Mouse (Mus musculus) gastrocnemius, postnatal 4 days (tissue): ENCODE results near the gene Rnf115. TPM values are rescaled to one million over a fixed set of nuclear protein-coding genes. Genes with fewer than 3 reads are reported as not detected.
"Not testable (repeated sequence)": the region's sequence is repeated elsewhere in the genome, so short reads cannot be mapped to it uniquely, and the experiment has no call there.

Source experiments
- DNase-seq, 2 experiments: peaks; one replicate each; pipeline ENCODE4 v3.0.0; 2021 to 2022; ENCODE audit warnings: low spot score in 2 of 2, mixed read lengths in 2 of 2
- total RNA-seq, 2 experiments: library from RNA; stranded (reverse); gene quantifications; 2 replicates each; pipeline ENCODE4 v1.2.3; 2021

Gene Rnf115
- total RNA-seq, 2 experiments from 2014 or later, result 45.1 to 50.6 TPM

DNA sequence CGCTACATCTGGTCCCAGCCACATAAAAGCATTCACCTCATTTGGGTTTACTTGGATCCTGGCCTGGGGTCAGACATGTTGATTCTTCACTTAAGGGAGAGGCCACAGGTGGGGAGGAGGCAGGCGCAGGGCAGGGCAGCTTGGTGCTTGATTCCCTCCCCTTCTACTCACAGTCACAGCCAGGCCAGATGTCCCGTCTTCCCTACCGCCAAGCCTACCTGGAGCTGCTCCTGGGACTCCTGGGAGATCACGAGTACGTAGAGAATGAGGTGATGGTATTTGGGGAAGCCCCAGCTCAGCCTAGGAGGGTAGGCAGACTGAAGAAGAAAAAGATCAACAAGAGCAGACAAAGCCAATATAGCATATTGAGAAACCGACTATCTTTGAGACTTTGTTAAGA is 20.5 kb upstream of the Rnf115 start:
- DNase-seq, result no peak

DNA sequence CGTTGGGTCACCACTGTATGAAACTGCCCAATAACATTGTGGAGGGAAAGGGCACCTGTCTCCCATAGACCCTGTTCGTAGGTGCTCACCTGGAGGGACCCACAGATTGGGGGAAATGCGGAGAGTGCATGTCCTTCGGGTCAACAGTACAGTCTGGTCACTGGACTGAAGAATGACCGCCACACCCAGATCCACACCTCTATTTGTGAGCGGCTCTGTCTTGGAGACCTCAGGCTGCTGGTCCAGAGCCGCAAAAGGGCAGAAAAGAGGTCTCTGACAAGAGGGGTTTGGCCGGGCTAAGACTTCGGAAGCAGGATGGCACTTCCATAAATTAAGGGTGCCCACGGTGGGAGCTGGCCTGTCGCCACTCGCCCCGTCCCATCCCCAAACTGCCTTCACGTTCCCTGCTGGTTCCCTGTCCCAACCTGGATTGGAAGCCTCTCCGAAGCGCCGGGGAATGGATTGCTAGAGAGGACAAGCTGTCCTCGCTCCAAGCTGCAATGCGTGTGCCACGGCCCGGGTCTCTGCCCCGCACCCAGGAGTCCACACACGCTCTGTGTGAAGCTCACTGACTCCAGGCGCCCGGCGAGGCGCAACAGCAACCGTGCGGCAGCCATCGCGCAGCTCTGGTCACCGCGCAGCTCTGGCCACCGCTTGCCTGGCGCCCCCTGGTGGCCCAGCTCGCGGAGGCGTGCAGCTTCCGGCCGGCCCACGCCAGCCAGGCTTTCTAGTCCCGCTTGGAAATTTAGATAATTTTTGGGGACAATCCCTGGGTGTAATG is 19.4 kb upstream of the Rnf115 start, which contains the start of gene Nudt17:
Nudt17 (minus strand) TSS at position 660 of the 781 bp plus-strand sequence.
- DNase-seq, result peak; percentile 82 to 86

DNA sequence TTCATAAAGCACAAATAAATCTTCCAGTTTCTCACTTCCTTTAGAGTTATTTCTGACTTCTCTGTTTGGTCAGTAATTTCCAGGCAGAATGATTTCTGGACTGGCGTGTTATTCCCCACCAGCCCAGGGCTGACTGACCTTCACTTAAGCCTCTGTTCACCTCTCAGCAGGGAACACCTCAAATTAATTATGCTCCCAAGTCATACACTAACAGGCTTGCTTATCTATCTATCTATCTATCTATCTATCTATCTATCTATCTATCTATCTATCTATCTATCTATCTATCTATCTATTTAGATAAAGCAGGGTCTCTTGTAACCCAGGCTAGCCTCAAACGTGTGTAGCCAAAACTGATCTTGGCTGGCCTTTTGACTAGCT is 18.8 kb upstream of the Rnf115 start:
- DNase-seq, result no peak

DNA sequence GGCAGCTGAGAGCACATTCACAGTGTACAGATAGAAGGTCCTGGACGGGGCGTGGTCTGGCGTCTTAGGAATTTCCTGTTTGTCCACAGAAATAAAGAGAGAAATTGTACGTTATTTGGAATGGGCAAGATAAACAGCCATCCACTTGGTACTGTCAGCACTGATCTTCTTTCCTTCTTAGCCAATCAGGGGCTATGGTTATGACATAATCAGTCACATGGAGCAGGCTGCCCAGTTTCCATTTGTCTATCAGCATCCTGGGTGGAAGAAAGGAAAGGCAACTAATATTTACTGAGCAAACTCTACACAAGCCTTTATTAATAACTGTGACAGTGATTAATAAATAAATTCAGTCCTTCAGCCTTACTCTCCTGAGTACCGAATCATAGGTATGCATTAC is 13.2 kb upstream of the Rnf115 start:
- DNase-seq, result no peak

DNA sequence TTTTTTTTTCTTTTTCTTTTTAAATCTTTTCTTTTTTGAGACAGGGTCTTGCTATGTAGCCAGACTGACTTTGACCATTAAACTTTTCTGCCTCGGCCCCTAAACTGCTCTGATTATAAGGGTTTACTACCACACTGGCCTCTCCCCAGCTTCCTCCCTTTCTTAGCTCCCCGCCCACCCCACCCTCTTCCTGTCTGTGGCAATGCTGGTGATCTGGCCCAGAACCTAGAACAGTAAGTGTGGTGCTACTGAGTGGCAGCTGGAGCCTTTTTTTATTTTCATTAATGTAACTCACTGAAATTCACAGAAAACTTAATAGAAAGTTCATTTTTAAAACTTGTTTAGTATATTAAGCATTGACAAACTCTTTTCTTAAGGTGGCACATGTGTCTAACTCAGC is 11.6 kb upstream of the Rnf115 start:
- no peak for DNase-seq

DNA sequence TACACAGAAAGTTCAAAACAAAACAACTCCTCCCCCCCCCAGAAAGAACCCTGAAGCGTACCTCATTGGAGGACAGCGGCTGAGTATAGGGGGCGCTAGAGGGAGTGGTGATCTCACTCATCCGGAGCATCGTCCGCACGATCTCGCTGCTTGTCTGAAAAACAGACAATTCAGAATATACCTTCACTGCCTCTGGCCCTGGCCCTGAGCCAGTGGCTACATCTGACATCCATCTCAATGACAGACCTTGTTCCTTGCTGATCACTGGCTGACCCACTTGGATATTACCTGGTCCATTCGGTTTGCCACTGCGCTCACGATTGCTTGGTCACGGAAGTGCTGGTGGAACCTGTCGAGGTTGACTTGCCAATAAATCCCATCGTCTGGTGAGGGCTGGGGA is 8.3 kb upstream of the Rnf115 start:
- DNase-seq, result peak in 1 of 2 experiments; percentile 47

DNA sequence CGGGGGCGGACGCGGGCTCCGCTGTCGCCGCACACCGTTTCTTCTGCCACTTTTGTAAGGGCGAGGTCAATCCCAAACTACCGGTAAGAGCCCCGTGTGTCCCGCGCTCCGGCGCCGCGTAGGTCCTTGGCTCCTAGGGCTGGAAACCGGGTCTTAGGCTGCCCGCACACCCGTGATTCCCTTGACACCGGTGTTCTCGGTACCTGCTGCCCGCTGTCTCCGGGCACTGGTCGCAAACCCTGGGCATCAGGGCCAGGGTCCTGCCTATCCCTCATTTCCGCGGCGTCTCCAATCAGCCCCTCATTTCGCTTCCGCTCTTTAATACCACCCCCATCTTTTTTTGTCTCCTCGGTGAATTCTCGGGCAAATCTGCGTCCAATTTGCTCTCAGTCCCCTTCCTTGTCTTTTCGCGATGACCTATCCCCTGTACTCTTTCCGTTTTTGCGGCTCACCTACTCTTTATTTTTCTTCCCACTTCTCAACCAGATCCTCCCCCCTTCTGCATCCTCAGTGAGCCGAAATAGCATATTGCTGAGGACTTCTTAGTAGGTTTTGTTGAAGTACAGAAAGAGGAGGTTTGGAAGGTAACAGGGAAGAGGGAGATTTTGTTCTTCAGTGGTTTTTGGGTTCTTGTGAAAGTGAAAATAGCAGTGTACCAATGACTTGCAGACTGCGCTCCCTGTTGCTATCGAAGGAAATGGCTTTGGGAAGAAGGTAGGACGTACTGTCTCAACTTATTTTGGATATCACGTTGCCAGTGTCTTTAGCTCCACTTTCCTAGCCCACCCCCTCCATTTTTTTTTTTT is 567 bp downstream of the Rnf115 start:
- DNase-seq, result no peak

DNA sequence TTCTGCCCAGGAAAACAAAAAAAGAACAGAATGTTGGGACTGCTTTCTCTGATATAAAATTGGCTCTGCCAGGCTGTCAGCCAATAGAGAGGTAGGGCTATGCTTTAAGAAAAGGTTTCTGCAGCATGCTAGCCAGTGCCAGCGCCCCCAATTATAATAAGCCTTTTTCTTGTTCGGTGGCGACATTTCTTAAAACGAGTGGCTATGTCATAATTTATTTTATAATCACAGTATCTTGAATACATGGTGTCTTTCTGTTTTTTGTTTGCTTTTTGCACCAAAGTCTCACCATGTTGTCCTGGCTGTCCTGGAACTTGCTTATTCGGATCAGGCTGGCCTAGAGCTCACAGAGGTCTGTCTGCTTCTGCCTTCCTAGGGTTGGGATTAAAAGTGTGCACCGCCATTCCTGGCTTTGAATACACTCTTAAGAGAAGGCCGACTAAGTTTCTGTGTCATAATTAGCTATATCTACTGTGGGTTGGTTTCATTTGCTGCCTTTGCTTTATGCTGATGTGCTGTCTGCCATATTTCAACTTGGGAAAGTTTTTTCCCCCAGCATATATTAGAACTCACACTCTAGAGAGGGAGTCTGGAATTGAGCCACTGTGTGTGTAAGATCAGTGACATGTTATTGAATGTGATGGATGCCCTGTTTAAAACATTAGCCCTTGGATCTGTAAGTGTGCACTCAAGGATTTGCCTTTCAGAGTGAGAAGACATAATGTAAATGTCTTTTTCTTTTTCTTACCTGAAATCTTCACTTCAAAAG is 1.4 kb downstream of the Rnf115 start:
- no peak for DNase-seq

DNA sequence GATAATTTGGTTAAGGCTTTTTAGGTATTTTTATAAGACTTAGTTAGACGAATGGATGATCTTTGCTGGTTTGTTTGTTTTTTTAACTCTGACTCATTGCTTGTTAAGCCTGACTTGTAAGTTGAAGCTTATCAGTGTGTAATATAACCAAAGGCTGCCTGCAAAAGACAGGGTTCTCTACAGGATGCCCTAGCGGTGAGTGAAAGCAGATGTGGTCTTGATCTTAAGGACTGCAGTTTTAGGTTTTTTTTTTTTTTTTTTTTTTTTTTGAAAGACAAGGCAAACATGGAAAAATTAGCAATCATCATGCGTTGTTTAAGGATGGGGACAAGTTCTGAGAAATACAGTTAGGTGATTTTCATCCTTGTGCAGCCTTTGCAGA is 1.9 kb downstream of the Rnf115 start:
- no peak for DNase-seq

DNA sequence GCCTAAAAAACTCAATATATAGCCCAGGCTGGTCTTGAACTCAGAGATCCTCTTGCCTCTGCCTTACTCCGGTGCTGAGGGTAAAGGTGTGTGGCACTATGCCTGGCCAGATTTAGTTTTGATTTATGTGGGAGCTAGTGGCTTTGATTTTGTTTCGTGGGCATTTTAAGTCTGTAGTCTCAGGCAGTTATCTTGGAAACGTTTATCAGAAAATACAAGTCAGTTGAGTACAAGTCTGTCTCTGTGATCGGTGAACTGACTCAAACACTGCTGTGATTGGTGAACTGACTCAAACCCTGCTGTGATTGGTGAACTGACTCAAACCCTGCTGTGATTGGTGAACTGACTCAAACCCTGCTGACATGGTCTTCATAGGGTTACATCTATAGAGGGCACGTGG is 3.3 kb downstream of the Rnf115 start:
- no peak for DNase-seq

DNA sequence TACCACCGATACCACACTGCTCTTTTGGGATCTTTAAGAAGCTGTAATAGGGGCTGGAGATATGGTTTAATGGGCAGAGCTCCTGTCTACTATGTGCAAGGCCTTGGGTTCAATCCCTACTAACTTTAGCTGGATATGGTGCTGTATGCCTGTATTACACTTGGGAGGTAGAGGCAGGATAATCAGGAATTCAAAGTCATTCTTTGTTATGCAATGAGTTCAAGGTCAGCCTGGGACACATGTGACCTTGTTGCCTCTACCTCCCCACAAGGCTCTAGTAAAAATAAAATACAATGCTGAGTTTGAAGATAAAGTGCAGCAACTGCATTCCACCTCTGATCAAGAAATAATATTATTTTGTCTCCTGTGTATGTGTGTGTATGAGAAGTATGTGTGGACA is 6.5 kb downstream of the Rnf115 start:
- no peak for DNase-seq

DNA sequence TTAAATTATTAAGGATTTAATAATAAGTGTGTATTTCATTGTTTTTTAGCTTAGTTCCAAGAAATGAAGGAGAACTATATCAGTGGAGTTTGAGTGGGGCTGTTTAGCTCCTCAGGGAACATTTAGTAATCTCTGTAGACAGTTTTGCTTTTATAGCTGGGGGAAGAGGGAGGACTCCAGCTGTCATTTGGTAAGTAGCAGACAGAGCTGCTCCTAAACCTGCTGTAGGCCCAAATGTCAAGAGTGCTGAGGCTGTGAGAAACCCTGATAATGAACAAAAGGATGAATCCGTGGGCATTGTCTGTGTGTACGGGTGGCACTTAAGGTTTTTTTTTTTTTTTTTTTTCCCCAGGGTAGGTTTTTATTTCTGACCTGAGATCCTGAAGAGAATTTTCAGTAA is 7.7 kb downstream of the Rnf115 start:
- no peak for DNase-seq

DNA sequence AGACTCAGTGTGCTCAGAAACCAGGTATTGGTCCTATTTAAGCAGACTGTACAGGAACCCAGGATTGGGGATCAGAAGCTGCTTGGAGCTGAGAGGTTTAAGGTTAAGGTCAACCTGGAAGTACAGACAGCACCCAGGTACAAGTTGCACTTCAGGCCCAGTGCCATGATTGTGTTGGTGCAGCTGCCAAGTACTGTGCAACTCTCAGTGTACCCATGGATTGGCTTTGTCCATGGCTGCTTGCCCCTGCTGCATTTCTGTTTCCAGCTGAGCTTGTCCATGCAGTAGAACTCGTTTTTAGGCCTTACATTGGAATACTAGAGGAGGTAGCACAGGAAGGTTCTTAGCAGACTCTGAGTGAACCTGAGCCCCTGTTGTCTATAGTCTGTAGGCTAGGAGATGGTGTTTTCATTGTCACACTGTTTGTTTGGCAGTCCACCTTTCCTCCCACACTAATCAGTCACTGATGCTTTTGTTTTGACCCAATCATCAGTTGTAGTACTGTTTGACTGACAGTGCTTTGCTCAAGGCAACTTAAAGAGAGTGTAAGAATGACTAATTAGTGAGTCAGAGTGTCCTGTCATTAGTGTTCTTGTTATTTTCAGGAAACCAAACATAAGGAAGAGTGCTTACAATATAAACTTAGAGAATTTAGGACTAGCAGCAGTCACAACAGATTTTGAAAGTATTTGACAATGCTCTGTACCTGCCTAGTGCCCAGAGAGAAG is 9.7 kb downstream of the Rnf115 start:
- DNase-seq, result no peak

DNA sequence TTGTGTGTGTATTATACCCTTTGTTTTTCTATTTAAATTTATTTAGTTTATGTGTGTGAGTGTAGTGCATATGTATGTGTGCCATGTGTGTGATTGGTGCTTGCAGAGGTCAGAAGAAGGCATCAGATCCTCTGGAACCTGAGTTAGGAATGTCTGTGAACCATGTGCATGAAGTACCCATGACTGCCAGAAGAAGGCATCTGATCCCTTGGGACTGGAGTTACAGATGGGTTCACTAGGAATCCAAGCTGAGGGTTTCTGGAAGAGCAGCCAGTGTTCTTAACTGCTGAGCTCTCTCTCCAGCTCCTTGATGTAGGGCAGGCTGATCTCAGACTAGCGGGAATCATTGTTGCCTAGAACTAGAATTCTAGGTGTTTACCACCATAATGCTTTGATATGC is 10.5 kb downstream of the Rnf115 start:
- DNase-seq, result no peak

DNA sequence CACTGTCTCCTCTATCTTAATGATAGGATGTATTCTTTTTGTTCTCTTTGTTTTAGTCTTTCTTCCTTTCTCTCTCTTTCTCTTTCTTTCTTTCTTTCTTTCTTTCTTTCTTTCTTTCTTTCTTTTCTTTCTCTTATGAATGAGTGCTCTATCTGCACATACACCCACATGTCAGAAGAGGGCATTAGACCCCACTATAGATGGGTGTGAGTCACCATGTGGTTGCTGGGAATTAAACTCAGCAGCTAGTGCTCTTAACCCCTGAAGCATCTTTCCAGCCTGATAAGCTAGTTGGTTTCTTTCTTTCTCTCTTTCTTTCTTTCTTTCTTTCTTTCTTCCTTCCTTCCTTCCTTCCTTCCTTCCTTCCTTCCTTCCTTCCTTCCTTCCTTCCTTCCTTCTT is 12.8 kb downstream of the Rnf115 start:
- not testable (repeated sequence) for DNase-seq

DNA sequence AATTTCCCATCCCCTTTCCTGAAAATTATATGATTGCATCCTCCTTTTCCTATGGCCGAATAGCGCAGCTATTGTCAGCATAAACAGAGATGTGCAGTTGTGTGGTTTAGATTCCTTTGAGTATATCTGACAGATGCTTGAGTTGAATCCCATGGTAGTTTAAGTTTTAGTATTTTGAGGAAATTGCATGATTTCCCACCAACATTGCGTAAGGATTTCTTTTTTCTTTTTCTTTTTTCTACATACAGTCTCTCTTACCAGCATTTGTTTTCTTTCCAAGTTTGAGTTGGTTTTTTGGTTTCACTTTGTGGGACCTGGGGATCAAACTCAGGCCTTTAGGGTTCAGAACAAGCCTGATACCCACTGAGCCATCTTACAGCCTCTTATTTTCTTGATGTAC is 16.9 kb downstream of the Rnf115 start:
- no peak for DNase-seq

DNA sequence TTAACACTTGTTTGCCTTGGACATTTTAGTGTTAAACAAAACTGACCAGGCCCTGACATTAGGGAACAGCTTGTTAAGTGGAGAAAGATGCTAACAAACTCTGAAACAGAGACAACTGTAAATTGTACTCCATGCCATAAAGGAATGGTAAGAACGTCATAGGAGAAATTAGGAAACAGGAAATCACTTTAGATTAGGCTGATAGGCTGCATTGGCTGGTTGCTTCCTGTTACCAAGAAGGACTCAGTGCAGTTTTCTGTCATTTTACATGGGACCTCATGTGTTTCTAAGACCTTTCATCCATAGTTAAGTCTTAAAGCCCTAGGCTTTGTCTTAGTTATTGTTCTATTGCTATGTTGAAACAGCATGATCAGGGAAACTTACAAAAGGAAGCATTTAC is 19.4 kb downstream of the Rnf115 start:
- no peak for DNase-seq

DNA sequence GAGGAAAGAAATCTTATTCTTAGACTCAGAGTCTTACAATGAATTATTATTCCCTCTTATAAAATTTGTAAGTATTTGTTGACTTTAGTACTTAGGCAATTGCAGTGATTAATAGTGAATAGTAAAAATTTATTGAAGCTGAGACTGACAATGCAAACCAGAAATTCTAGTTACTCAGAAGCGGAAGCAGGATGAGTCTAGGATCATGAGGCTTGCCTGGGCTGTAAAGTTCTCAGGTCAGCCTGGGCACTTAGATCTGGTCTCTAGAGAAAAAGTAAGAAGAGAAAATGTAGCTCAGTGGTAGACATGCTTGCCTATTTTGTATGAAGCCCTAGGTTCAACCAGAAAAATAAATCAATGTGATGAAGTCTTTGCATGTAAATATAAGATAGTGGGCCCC is 28.5 kb downstream of the Rnf115 start:
- DNase-seq, result no peak

DNA sequence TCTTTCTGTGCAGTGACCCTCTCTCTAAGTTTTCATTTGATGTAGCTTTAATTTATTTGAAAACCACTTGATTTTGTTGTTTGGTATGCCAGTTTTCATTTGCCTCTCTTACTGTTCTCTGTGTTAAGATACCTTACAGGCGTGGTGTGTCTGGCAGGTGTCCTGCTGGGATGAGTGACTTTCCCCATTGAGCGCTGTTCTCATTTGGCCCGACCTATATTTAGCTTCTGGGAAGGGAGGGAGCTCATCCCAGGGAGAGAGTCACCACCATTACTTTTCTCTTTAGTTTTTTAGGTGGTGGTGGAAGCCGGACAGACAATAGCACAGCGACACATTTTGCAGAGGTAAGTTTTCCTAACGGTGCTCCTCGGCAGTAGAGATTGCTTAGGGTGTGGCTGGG is 30.2 kb downstream of the Rnf115 start:
- DNase-seq, result no peak

DNA sequence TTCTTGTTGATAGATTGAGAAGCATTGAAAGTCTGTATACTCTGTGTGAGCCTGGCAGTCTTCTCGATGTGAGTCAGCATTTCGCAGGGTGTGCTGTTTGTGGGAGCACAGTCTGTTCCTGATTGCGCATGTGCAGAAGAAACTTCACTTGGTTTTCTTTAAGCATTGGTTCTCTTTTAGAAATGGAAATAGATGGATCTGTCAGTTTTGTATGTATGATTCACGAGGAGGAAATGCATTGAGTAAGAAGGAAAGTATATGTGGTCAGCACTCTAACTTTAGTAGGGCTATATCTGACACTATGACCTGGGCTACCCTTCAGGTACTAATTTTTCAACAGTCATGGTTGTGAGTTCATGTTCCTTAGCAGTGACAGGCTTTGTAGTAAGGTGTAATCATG is 32.2 kb downstream of the Rnf115 start:
- DNase-seq, result no peak

DNA sequence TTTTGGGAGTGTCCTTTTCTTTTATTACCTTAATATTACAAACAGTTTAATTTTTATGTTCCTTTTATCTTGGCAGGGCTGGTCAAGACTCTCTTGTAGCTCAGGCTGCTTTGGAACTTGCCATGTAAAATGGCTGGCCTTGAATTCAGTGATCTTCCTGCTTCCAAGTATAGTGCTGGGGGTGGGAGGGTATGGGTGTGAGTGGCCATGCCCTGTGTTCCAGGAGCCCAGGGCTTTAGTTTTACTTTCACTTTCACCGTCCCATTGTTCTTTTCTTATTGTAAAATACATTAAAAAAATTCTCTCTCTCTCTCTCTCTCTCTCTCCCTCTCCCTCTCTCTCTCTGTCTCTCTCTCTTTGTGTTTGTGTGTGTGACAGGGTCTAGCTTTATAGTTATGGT is 37.1 kb downstream of the Rnf115 start:
- no peak for DNase-seq
